Mouse (Mus musculus): ENCODE measurements around the gene Copg2.
"Not testable (repeated sequence)": the region's sequence is repeated elsewhere in the genome, so short reads cannot be mapped to it uniquely, and the experiment has no call there.

- not testable (repeated sequence) for TF ChIP-seq POLR2A (IDR thresholded peaks at IDR 0.05; ENCODE audit: insufficient read depth, low read length); CTCF (IDR thresholded peaks at IDR 0.05; ENCODE audit: low read depth, low read length)
Measured at GRCm38 (mm10) chr6:30802915-30803314, 93.7 kb downstream of the Copg2 start.

Measured in ES-Bruce4 (cell line).